22 mouse cellular contexts compared by ENCODE assay signal in the genomic region with DNA sequence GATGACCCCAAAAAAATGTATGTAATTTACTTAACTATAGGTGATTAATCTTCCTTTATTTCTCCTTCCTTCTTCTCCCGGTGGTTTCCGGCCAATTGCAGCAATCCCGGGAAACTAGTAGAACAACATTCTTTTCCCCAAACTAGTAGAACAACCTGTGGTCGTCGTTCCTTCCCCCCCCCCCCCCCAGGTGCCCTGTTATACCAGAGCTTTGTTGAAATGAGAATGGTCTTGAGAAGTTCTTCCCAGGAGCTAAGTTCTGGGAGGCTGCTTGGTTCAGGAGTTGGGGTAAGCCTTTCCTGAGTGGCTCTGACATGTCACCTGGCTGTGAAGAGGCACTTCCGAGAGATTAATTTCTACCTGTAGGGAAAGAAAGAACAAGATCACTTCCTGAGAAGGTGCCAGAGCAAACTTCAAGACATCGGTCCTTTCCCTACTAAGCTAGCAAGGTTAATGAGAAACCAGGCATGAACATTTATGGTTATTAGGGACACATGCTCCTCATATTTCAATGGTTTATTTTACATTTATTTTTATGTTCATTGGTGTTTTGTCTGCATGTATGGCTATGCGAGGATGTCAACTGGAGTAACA. TPM values are rescaled to one million over a fixed set of nuclear protein-coding genes. Genes with fewer than 3 reads are reported as not detected.
DNase-seq lines count a peak whose midpoint lies in the region; ATAC-seq and TF ChIP-seq lines count a peak whose summit lies in the region.
"Had no signal": no experiment of that assay in that cellular context is flagged by ENCODE, and none has a peak within 500 bp of the region (broad histone marks: within the 10 kb centered on the region; RNA-seq: fewer than 3 reads in every experiment).

No protein-coding gene starts in this region.

- H3K4me1 ChIP-seq in lung, embryonic 15.5 days, result peaks cover 21% of the 10 kb centered on the region
- 0 out of 2 replicates have a peak, but pooled peaks cover 4% of the 10 kb centered on the region for H3K4me1 ChIP-seq in intestine, postnatal 0 days (replicated peaks; ENCODE audit: control insufficient read depth, insufficient read depth, low read length)
- H3K4me1 ChIP-seq in stomach, postnatal 0 days (replicated peaks; ENCODE audit: control insufficient read depth, insufficient read depth), result peaks cover 4% of the 10 kb centered on the region

- ATAC-seq in lung, embryonic 15.5 days (ENCODE audit: borderline replicate concordance, extremely low read depth, low FRiP score, low TSS enrichment), result no peak
- peak; percentile 11; the same call in 1 of the 2 replicates for ATAC-seq in intestine, postnatal 0 days
- ATAC-seq in stomach, postnatal 0 days (ENCODE audit: low FRiP score, low TSS enrichment), result no peak
- ATAC-seq: forebrain, embryonic 14.5 days; midbrain, embryonic 16.5 days had no signal

- WGBS in lung, embryonic 15.5 days, result 51% methylated on average over 8 of the region's 8 CpGs
- WGBS in intestine, postnatal 0 days, result 23% methylated on average over 8 of the region's 8 CpGs
- WGBS in stomach, postnatal 0 days, result 39% methylated on average over 8 of the region's 8 CpGs

- H3K9ac ChIP-seq in lung, embryonic 15.5 days, result no peak overlapping the region
- H3K9ac ChIP-seq in intestine, postnatal 0 days (ENCODE audit: low read depth, low read length), result no peak overlapping the region
- H3K9ac ChIP-seq in stomach, postnatal 0 days (ENCODE audit: low read length), result no peak overlapping the region
- H3K9ac ChIP-seq: hindbrain, embryonic 15.5 days; liver, embryonic 14.5 days had no signal

- H3K4me2 ChIP-seq in lung, embryonic 15.5 days, result peak overlapping the region; percentile 29
- peak overlapping the region; percentile 74 for H3K4me2 ChIP-seq in intestine, postnatal 0 days (replicated peaks; ENCODE audit: low read depth)
- 0 out of 2 replicates have a peak overlapping the region, but pooled peaks have one; percentile 1 for H3K4me2 ChIP-seq in stomach, postnatal 0 days (replicated peaks; ENCODE audit: low read depth)

- no peak for TF ChIP-seq CTCF in intestine, postnatal 0 days (IDR thresholded peaks at IDR 0.05; ENCODE audit: low read depth)
- TF ChIP-seq CTCF in stomach, postnatal 0 days (IDR thresholded peaks at IDR 0.05; ENCODE audit: low read depth), result no peak

- peak; percentile 12 for DNase-seq in cerebellum, adult 9-11 months
- DNase-seq in cerebellum, postnatal 4 days (ENCODE audit: low spot score in 2 of 2), result no peak
- no peak for DNase-seq in lung, postnatal 10 days
- DNase-seq in stomach, postnatal 0 days (ENCODE audit: low spot score), result peak; percentile 50
- DNase-seq in embryo, embryonic 11 days, result no peak
- DNase-seq in heart, postnatal 10 days, result no peak
- DNase-seq: right cerebral cortex, postnatal 25 days; thymus, adult 2 months had no signal

- H3K4me3 ChIP-seq in lung, embryonic 15.5 days, result no peak overlapping the region
- H3K4me3 ChIP-seq in intestine, postnatal 0 days (ENCODE audit: low read depth, low read length), result peak overlapping the region; percentile 85; the same call in 1 of the 2 replicates
- H3K4me3 ChIP-seq in stomach, postnatal 0 days (ENCODE audit: low read depth, low read length), result no peak overlapping the region
- H3K4me3 ChIP-seq: hindbrain, embryonic 15.5 days had no signal

- TF ChIP-seq EP300 in stomach, postnatal 0 days (optimal IDR thresholded peaks at IDR 0.05), result no peak

- no peaks in the 10 kb centered on the region for H3K27me3 ChIP-seq in lung, embryonic 15.5 days
- H3K27me3 ChIP-seq in intestine, postnatal 0 days (replicated peaks; ENCODE audit: control insufficient read depth, insufficient read depth, low read length), result no peaks in the 10 kb centered on the region
- H3K27me3 ChIP-seq in stomach, postnatal 0 days (ENCODE audit: control insufficient read depth, insufficient read depth, low read length), result no peaks in the 10 kb centered on the region
- H3K27me3 ChIP-seq: hindbrain, embryonic 15.5 days; megakaryocyte, embryonic 14.5 days had no signal

- no peaks in the 10 kb centered on the region for H3K9me3 ChIP-seq in lung, embryonic 15.5 days
- no peaks in the 10 kb centered on the region for H3K9me3 ChIP-seq in intestine, postnatal 0 days (ENCODE audit: control insufficient read depth)
- no peaks in the 10 kb centered on the region for H3K9me3 ChIP-seq in stomach, postnatal 0 days (ENCODE audit: control insufficient read depth, low read length)
- H3K9me3 ChIP-seq: hindbrain, embryonic 15.5 days; megakaryocyte, embryonic 14.5 days had no signal

- peaks cover 14% of the 10 kb centered on the region for H3K36me3 ChIP-seq in lung, embryonic 15.5 days
- H3K36me3 ChIP-seq in intestine, postnatal 0 days (ENCODE audit: control insufficient read depth, insufficient read depth), result 0 out of 2 replicates have a peak, but pooled peaks cover 4% of the 10 kb centered on the region
- H3K36me3 ChIP-seq in stomach, postnatal 0 days (ENCODE audit: control insufficient read depth, insufficient read depth, low read length), result no peaks in the 10 kb centered on the region

- H3K27ac ChIP-seq in lung, embryonic 15.5 days, result peak overlapping the region; percentile 97
- H3K27ac ChIP-seq in intestine, postnatal 0 days (ENCODE audit: low read depth, low read length), result peak overlapping the region; percentile 75
- H3K27ac ChIP-seq in stomach, postnatal 0 days (replicated peaks), result peak overlapping the region; percentile 67
- H3K27ac ChIP-seq: hindbrain, embryonic 15.5 days; liver, embryonic 14.5 days had no signal

- intact Hi-C loops in heart, postnatal 10 days (cut with DNase I), result loop anchor here (5.0 kb wide), 1 partner anchor 414 kb away; a partner anchor contains a TSS

RNA-seq across cellular contexts. Expression of a gene that starts 1.3 kb away (rescaled TPM):
- 93.3 and 96.3 TPM in 2 replicates for polyA plus RNA-seq in lung, embryonic 15.5 days (2015; fragmentation: Nextera tagmentation; extraction: Ambion mirVana)
- polyA plus RNA-seq in intestine, postnatal 0 days (2015; fragmentation: Nextera tagmentation; extraction: Ambion mirVana), result 40.5 and 42.5 TPM in 2 replicates
- 39.8 and 40.6 TPM in 2 replicates for polyA plus RNA-seq in stomach, postnatal 0 days (2015; fragmentation: Nextera tagmentation; extraction: Ambion mirVana)
- total RNA-seq in heart, postnatal 10 days (2021), result 10 to 100 TPM; 82.6 to 87.1 TPM

RNA-seq across cellular contexts. Expression of a gene that starts 2.0 kb away (rescaled TPM):
- polyA plus RNA-seq in lung, embryonic 15.5 days (2015; fragmentation: Nextera tagmentation; extraction: Ambion mirVana), result 1.1 and 1.7 TPM in 2 replicates
- 0.16 and 0.43 TPM in 2 replicates for polyA plus RNA-seq in intestine, postnatal 0 days (2015; fragmentation: Nextera tagmentation; extraction: Ambion mirVana)
- polyA plus RNA-seq in stomach, postnatal 0 days (2015; fragmentation: Nextera tagmentation; extraction: Ambion mirVana), result 0.19 and 0.51 TPM in 2 replicates
- total RNA-seq in heart, postnatal 10 days (2021), result under 1 TPM; 0.50 TPM

RNA-seq across cellular contexts. Expression of a gene that starts 31.1 kb away (rescaled TPM):
- not detected in 2 replicates for polyA plus RNA-seq in lung, embryonic 15.5 days (2015; fragmentation: Nextera tagmentation; extraction: Ambion mirVana)
- not detected in 2 replicates for polyA plus RNA-seq in intestine, postnatal 0 days (2015; fragmentation: Nextera tagmentation; extraction: Ambion mirVana)
- not detected in 2 replicates for polyA plus RNA-seq in stomach, postnatal 0 days (2015; fragmentation: Nextera tagmentation; extraction: Ambion mirVana)
- not detected for total RNA-seq in heart, postnatal 10 days (2021)
- total RNA-seq: CH12.LX; common myeloid progenitor, adult 5-6 weeks; layer of hippocampus, adult 18-20 months; left cerebral cortex, adult 18-20 months had no signal
- polyA plus RNA-seq: forebrain, embryonic 14.5 days; heart, embryonic 16.5 days; hindbrain, embryonic 15.5 days; limb, embryonic 11.5 days; liver, embryonic 14.5 days; midbrain, embryonic 16.5 days; thymus, adult 2 months had no signal

RNA-seq across cellular contexts. Expression of a gene that starts 32.4 kb away (rescaled TPM):
- not detected in 2 replicates for polyA plus RNA-seq in lung, embryonic 15.5 days (2015; fragmentation: Nextera tagmentation; extraction: Ambion mirVana)
- polyA plus RNA-seq in intestine, postnatal 0 days (2015; fragmentation: Nextera tagmentation; extraction: Ambion mirVana), result not detected in 2 replicates
- polyA plus RNA-seq in stomach, postnatal 0 days (2015; fragmentation: Nextera tagmentation; extraction: Ambion mirVana), result not detected in 2 replicates
- total RNA-seq in heart, postnatal 10 days (2021), result not detected
- total RNA-seq: CH12.LX; common myeloid progenitor, adult 5-6 weeks; layer of hippocampus, adult 18-20 months; left cerebral cortex, adult 18-20 months had no signal
- polyA plus RNA-seq: forebrain, embryonic 14.5 days; gonadal fat pad, adult 2 months; heart, embryonic 16.5 days; hindbrain, embryonic 15.5 days; limb, embryonic 11.5 days; liver, embryonic 14.5 days; midbrain, embryonic 16.5 days; thymus, adult 2 months had no signal

RNA-seq across cellular contexts. Expression of a gene that starts 36.3 kb away (rescaled TPM):
- polyA plus RNA-seq in lung, embryonic 15.5 days (2015; fragmentation: Nextera tagmentation; extraction: Ambion mirVana), result 0.21 and 0.68 TPM in 2 replicates
- 0.20 TPM in 1 of 2 replicates, not detected in the other for polyA plus RNA-seq in intestine, postnatal 0 days (2015; fragmentation: Nextera tagmentation; extraction: Ambion mirVana)
- polyA plus RNA-seq in stomach, postnatal 0 days (2015; fragmentation: Nextera tagmentation; extraction: Ambion mirVana), result 0.21 and 0.24 TPM in 2 replicates
- not detected for total RNA-seq in heart, postnatal 10 days (2021)
- total RNA-seq: CH12.LX; common myeloid progenitor, adult 5-6 weeks; layer of hippocampus, adult 18-20 months; left cerebral cortex, adult 18-20 months had no signal
- polyA plus RNA-seq: forebrain, embryonic 14.5 days; gonadal fat pad, adult 2 months; midbrain, embryonic 16.5 days had no signal

Comparison
In these comparisons a context has a peak if more than half of its experiments do, and no peak if none do; other contexts are left out.
1. DNase-seq: peak in cerebellum, adult 9-11 months (single experiment) and stomach, postnatal 0 days (single experiment); none in cerebellum, postnatal 4 days (0 of 2), lung, postnatal 10 days (single experiment), embryo, embryonic 11 days (single experiment) and heart, postnatal 10 days (0 of 2).
2. H3K4me2 ChIP-seq: peak in every context shown above with its lines; median percentile 74 in intestine, postnatal 0 days; 29 in lung, embryonic 15.5 days; 1 in stomach, postnatal 0 days.
3. Peak in every context shown above with its lines, with median percentiles within 50 percentile points of each other: H3K27ac ChIP-seq.